Comparison of ENCODE assay signal across 8 mouse cellular contexts in genomic region chr7:35233861-35234260, GRCm38 (mm10). TPM values are rescaled to one million over a fixed set of nuclear protein-coding genes. Genes with fewer than 3 reads are reported as not detected.
DNase-seq lines count a peak whose midpoint lies in the region; ATAC-seq lines count a peak whose summit lies in the region.

No protein-coding gene starts in this region.

- H3K36me3 ChIP-seq in heart, embryonic 16.5 days (ENCODE audit: control insufficient read depth, insufficient read depth), result no peaks in the 10 kb centered on the region
- no peaks in the 10 kb centered on the region for H3K36me3 ChIP-seq in forebrain, embryonic 14.5 days (ENCODE audit: control insufficient read depth, insufficient read depth, low read length)
- no peaks in the 10 kb centered on the region for H3K36me3 ChIP-seq in macrophage (ENCODE audit: inconsistent target)

- DNase-seq in heart, adult 8-10 months (ENCODE audit: low spot score), result no peak
- DNase-seq in MEL-GATA-1-ER (ENCODE audit: extremely low read depth, low read depth), result peak; percentile 36
- no peak for DNase-seq in forebrain, embryonic 14.5 days (ENCODE audit: low spot score)
- DNase-seq in spleen, postnatal 36 days (ENCODE audit: low spot score in 2 of 2), result no peak
- DNase-seq in kidney, postnatal 25 days, result no peak
- no peak for DNase-seq in lung, postnatal 4 days

- WGBS in heart, embryonic 16.5 days, result 57% methylated on average over 12 of the region's 12 CpGs
- WGBS in forebrain, embryonic 14.5 days, result 39% methylated on average over 12 of the region's 12 CpGs
- 88% methylated on average over 12 of the region's 12 CpGs for WGBS in macrophage (ENCODE audit: missing documents)

- ATAC-seq in heart, embryonic 16.5 days (replicated peaks; ENCODE audit: extremely low read depth, insufficient read depth, low FRiP score), result no peak
- ATAC-seq in forebrain, embryonic 14.5 days, result no peak

- H3K27ac ChIP-seq in heart, embryonic 16.5 days (ENCODE audit: low read length), result peak overlapping the region; percentile 78; the same call in 1 of the 2 replicates
- H3K27ac ChIP-seq in forebrain, embryonic 14.5 days (ENCODE audit: low read depth, low read length), result peak overlapping the region; percentile 93
- H3K27ac ChIP-seq in macrophage, result peak overlapping the region; percentile 50; the same call in 1 of the 2 replicates

- H3K79me2 ChIP-seq in macrophage (ENCODE audit: inconsistent target), result no peaks in the 10 kb centered on the region

- peak overlapping the region; percentile 55 for H3K4me2 ChIP-seq in heart, embryonic 16.5 days (ENCODE audit: low read depth, low read length)
- H3K4me2 ChIP-seq in forebrain, embryonic 14.5 days (ENCODE audit: low read length), result peak overlapping the region; percentile 49

- peak overlapping the region; percentile 72 for H3K4me3 ChIP-seq in heart, embryonic 16.5 days (ENCODE audit: low read length)
- H3K4me3 ChIP-seq in forebrain, embryonic 14.5 days (ENCODE audit: low read depth, low read length), result peak overlapping the region; percentile 54
- peak overlapping the region; percentile 54; the same call in 1 of the 2 replicates for H3K4me3 ChIP-seq in macrophage (ENCODE audit: inconsistent target)

- peaks cover 5% of the 10 kb centered on the region for H3K4me1 ChIP-seq in heart, embryonic 16.5 days (ENCODE audit: control insufficient read depth, insufficient read depth, low read length)
- H3K4me1 ChIP-seq in forebrain, embryonic 14.5 days (ENCODE audit: control insufficient read depth, insufficient read depth, low read length), result 0 out of 2 replicates have a peak, but pooled peaks cover 2% of the 10 kb centered on the region

- no peaks in the 10 kb centered on the region for H3K27me3 ChIP-seq in heart, embryonic 16.5 days (ENCODE audit: control insufficient read depth, insufficient read depth, low read length)
- no peaks in the 10 kb centered on the region for H3K27me3 ChIP-seq in forebrain, embryonic 14.5 days (replicated peaks; ENCODE audit: control insufficient read depth, insufficient read depth, low read length)

- peaks cover 5% of the 10 kb centered on the region; the same call in 1 of the 2 replicates for H3K9me3 ChIP-seq in heart, embryonic 16.5 days (replicated peaks; ENCODE audit: control insufficient read depth, low read length)
- H3K9me3 ChIP-seq in forebrain, embryonic 14.5 days (replicated peaks; ENCODE audit: control insufficient read depth, low read length), result no peaks in the 10 kb centered on the region

- peak overlapping the region; percentile 71 for H3K9ac ChIP-seq in heart, embryonic 16.5 days (ENCODE audit: low read length)
- peak overlapping the region; percentile 70 for H3K9ac ChIP-seq in forebrain, embryonic 14.5 days (ENCODE audit: low read length)

RNA-seq across cellular contexts. Expression of gene Lrp3, which starts 18.6 kb away (rescaled TPM):
- polyA plus RNA-seq in heart, embryonic 16.5 days (2015; fragmentation: Nextera tagmentation; extraction: Ambion mirVana), result 2.0 and 2.5 TPM in 2 replicates
- total RNA-seq in heart, adult 8-10 months (2022), result 10 to 100 TPM in 1 of 4 experiments, 1 to 10 TPM in 3; 7.3 to 10.4 (median 9.1) TPM
- 21.4 and 22.3 TPM in 2 replicates for polyA plus RNA-seq in forebrain, embryonic 14.5 days (2014; fragmentation: Nextera tagmentation; extraction: Ambion mirVana)
- under 1 TPM in 2 of 26 experiments, not detected in 24; 0.18 to 0.73 TPM for total RNA-seq in macrophage (2018; cell fraction: chromatin; rRNA removed)
- total RNA-seq in macrophage (2018; cell fraction: cytosol; rRNA removed), result under 1 TPM in 4 of 26 experiments, not detected in 22; under 0.01 to 0.06 (median 0.04) TPM
- under 1 TPM in 2 of 26 experiments, not detected in 24; 0.15 to 0.33 TPM for total RNA-seq in macrophage (2018; cell fraction: nucleus; rRNA removed)
- not detected in 3 replicates for polyA plus RNA-seq in macrophage (2018)

RNA-seq across cellular contexts. Expression of gene Slc7a10, which starts 47.7 kb away (rescaled TPM):
- 1.8 TPM in 2 replicates for polyA plus RNA-seq in heart, embryonic 16.5 days (2015; fragmentation: Nextera tagmentation; extraction: Ambion mirVana)
- 1 to 10 TPM in 1 of 4 experiments, under 1 TPM in 3; 0.27 to 1.4 (median 0.66) TPM for total RNA-seq in heart, adult 8-10 months (2022)
- 2.1 and 4.2 TPM in 2 replicates for polyA plus RNA-seq in forebrain, embryonic 14.5 days (2014; fragmentation: Nextera tagmentation; extraction: Ambion mirVana)
- total RNA-seq in macrophage (2018; cell fraction: chromatin; rRNA removed), result not detected
- not detected for total RNA-seq in macrophage (2018; cell fraction: cytosol; rRNA removed)
- total RNA-seq in macrophage (2018; cell fraction: nucleus; rRNA removed), result not detected
- not detected in 3 replicates for polyA plus RNA-seq in macrophage (2018)
